Mouse (Mus musculus): Measurements from ENCODE around the gene Cdk5.

DNA sequence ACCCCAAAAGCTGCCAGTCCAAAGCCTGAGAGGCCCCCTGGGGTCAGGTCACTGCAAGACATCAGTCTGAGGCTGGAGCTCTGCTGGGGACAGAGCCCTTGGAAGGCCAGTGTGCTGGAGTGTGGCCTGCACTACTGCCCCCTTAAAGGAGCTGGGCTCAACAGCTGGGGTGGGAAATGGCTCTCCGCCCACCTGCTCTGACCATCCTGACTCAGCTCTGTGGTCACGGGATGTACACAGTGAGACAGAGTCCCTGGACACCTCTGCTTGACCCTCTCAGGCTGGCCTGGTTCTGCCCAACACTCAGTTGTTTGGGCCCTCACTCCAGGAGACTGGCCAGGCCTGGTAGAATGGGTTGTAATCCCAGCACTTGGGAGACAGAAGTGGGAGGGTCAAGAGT lies 13.9 kb downstream of the Cdk5 start:
- no peak for TF ChIP-seq POLR2A (IDR thresholded peaks at IDR 0.05; ENCODE audit: insufficient read depth, low read depth, low read length)
- no peak for TF ChIP-seq CTCF (IDR thresholded peaks at IDR 0.05)
- TF ChIP-seq EP300 (IDR thresholded peaks at IDR 0.05; ENCODE audit: insufficient read depth, low read depth, low read length), result no peak
